Mouse (Mus musculus) hindbrain, postnatal 0 days (tissue): Measurements from ENCODE around the gene Nos3. TPM values are rescaled to one million over a fixed set of nuclear protein-coding genes. Genes with fewer than 3 reads are reported as not detected.

Experiments used
- ATAC-seq: fragments of 200-750 bp; cut with Nextera tagmentation; 2 replicates; pipeline ENCODE4 v1.8.0; 2017; ENCODE audit warnings: mild to moderate bottlenecking, moderate TSS enrichment, moderate library complexity
- DNase-seq: peaks from one replicate; pipeline ENCODE4 v3.0.0-alpha.2; 2015; ENCODE audit warnings: low spot score
- H3K27ac ChIP-seq: fragments of 300-500 bp; sonication (generic); 2 replicates; pipeline ENCODE4 v1.5.1; 2014; ENCODE audit warnings: mild to moderate bottlenecking
- H3K27me3 ChIP-seq: fragments of 300-500 bp; sonication (generic); 2 replicates; pipeline ENCODE4 v1.6.1; 2014; ENCODE audit warnings: low read length, mixed read lengths; ENCODE audit not compliant: insufficient read depth
- H3K36me3 ChIP-seq: fragments of 300-500 bp; sonication (generic); 2 replicates; pipeline ENCODE4 v1.6.1; 2014; ENCODE audit warnings: low read length, mixed read lengths; ENCODE audit not compliant: insufficient read depth
- H3K4me1 ChIP-seq: fragments of 300-500 bp; sonication (generic); 2 replicates; pipeline ENCODE4 v1.6.1; 2014; ENCODE audit warnings: antibody characterized with exemption, low read length, mixed read lengths; ENCODE audit not compliant: insufficient read depth
- H3K4me2 ChIP-seq: fragments of 300-500 bp; sonication (generic); 2 replicates; pipeline ENCODE4 v1.6.1; 2014; ENCODE audit warnings: low read depth, mild to moderate bottlenecking, low read length, moderate library complexity, mixed read lengths
- H3K4me3 ChIP-seq: fragments of 300-500 bp; sonication (generic); 2 replicates; pipeline ENCODE4 v1.5.1; 2014; ENCODE audit warnings: low read length
- H3K9ac ChIP-seq: fragments of 300-500 bp; sonication (generic); replicated peaks from 2 replicates; pipeline ENCODE4 v1.6.1; 2014; ENCODE audit warnings: mild to moderate bottlenecking, low read length, moderate library complexity, mixed read lengths
- H3K9me3 ChIP-seq: fragments of 300-500 bp; sonication (generic); 2 replicates; pipeline ENCODE4 v1.6.1; 2016; ENCODE audit warnings: low read length, mixed read lengths
- CTCF ChIP-seq: IDR thresholded peaks from 2 replicates; pipeline ENCODE4 v1.5.1; 2016; ENCODE audit warnings: antibody characterized with exemption, control low read depth, low read depth
- WGBS: fragments of 180-500 bp; shearing (Covaris S2); extraction: QIAGEN DNeasy Blood & Tissue Kit; methylation state at CpG from one replicate; pipeline ENCODE4 v1.1.7; 2014; 5-methylcytosine and 5-hydroxymethylcytosine counted together
- polyA plus RNA-seq: library from polyadenylated mRNA; unstranded; fragments of >200 nt; fragmentation: Nextera tagmentation; extraction: Ambion mirVana; gene quantifications from 2 replicates; pipeline ENCODE4 v1.2.1, GENCODE M21; 2015
- total RNA-seq: library from RNA; depleted of rRNA; stranded (reverse); fragments of >200 nt; gene quantifications from 2 replicates; pipeline ENCODE4 v1.2.3, GENCODE M21; 2014

Gene Nos3
- total and polyA plus RNA-seq, 2 experiments from 2014 or later = 7.2 to 8.7 TPM

GRCm38 (mm10) chr5:24413938-24414337 is 49.3 kb downstream of the Nos3 start:
- Histone ChIP-seq H3K27ac (no peak overlapping the region), H3K27me3 (no peaks in the 10 kb centered on the region), H3K4me2 (no peak overlapping the region), H3K9me3 (no peaks in the 10 kb centered on the region), H3K4me1 (peaks cover 8% of the 10 kb centered on the region), H3K9ac (no peak overlapping the region), H3K36me3 (no peaks in the 10 kb centered on the region), H3K4me3 (no peak overlapping the region)
- no peak for TF ChIP-seq CTCF
- DNase-seq (no peak), ATAC-seq (no peak)
- 73% methylated on average over 13 of the region's 13 CpGs for WGBS

- DNase-seq = peak; percentile 84
- H3K36me3 ChIP-seq = peaks cover 12% of the 10 kb centered on the region
- H3K4me3 ChIP-seq = no peak overlapping the region
- H3K4me1 ChIP-seq = peaks cover 8% of the 10 kb centered on the region
- peak; percentile 73 for TF ChIP-seq CTCF
- H3K4me2 ChIP-seq = peak overlapping the region; percentile 25
- WGBS = 4% methylated on average over 21 of the region's 21 CpGs
- H3K9ac ChIP-seq = no peak overlapping the region
- peak; percentile 77 for ATAC-seq
- no peak overlapping the region for H3K27ac ChIP-seq
- no peaks in the 10 kb centered on the region for H3K9me3 ChIP-seq
- H3K27me3 ChIP-seq = no peaks in the 10 kb centered on the region
These were observed 51.7 kb downstream of the Nos3 start for GRCm38 (mm10) chr5:24416222-24416736.

- ATAC-seq (no peak), DNase-seq (no peak)
- no peaks in the 10 kb centered on the region for H3K27me3 ChIP-seq
- no peak overlapping the region for H3K9ac ChIP-seq
- H3K27ac ChIP-seq = no peak overlapping the region
- peaks cover 15% of the 10 kb centered on the region for H3K36me3 ChIP-seq
- no peak overlapping the region for H3K4me3 ChIP-seq
- no peak overlapping the region for H3K4me2 ChIP-seq
- no peaks in the 10 kb centered on the region for H3K9me3 ChIP-seq
- TF ChIP-seq CTCF = no peak
- 87% methylated on average over 10 of the region's 10 CpGs for WGBS
- peaks cover 12% of the 10 kb centered on the region for H3K4me1 ChIP-seq
These were observed 53.0 kb downstream of the Nos3 start for GRCm38 (mm10) chr5:24417587-24417986.

- 91% methylated on average over 9 of the region's 9 CpGs for WGBS
- no peak for ATAC-seq
- Histone ChIP-seq H3K27me3 (no peaks in the 10 kb centered on the region), H3K9ac (no peak overlapping the region), H3K36me3 (peaks cover 15% of the 10 kb centered on the region), H3K9me3 (no peaks in the 10 kb centered on the region), H3K4me2 (no peak overlapping the region), H3K27ac (no peak overlapping the region), H3K4me3 (no peak overlapping the region), H3K4me1 (peaks cover 20% of the 10 kb centered on the region)
- no peak for TF ChIP-seq CTCF
- no peak for DNase-seq
These were observed 55.8 kb downstream of the Nos3 start for GRCm38 (mm10) chr5:24420381-24420780.

GRCm38 (mm10) chr5:24423129-24424003 is 58.8 kb downstream of the Nos3 start, which contains the start of the genes Cdk5 and Slc4a2:
Gene Cdk5 (minus strand): TSS chr5:24423530.
Gene Slc4a2 (plus strand): TSS chr5:24423837.
- H3K4me3 ChIP-seq = peak within 1 kb of the TSS; percentile 68
- peak; percentile 100 for DNase-seq
- H3K9ac ChIP-seq = peak within 1 kb of the TSS; percentile 73
- no peaks in the 10 kb centered on the region for H3K9me3 ChIP-seq
- H3K27me3 ChIP-seq = no peaks in the 10 kb centered on the region
- peak within 1 kb of the TSS; percentile 87 for H3K4me2 ChIP-seq
- no peak; the same call in none of the 2 replicates for TF ChIP-seq CTCF
- H3K36me3 ChIP-seq = peaks cover 15% of the 10 kb centered on the region
- WGBS = under 1% methylated on average over 46 of the region's 46 CpGs
- peak; percentile 96 for ATAC-seq
- peaks cover 12% of the 10 kb centered on the region for H3K4me1 ChIP-seq
- peak within 1 kb of the TSS; percentile 90 for H3K27ac ChIP-seq

- Histone ChIP-seq H3K4me3 (peak overlapping the region; percentile 68), H3K36me3 (peaks cover 13% of the 10 kb centered on the region), H3K9me3 (no peaks in the 10 kb centered on the region), H3K27ac (peak overlapping the region; percentile 90), H3K4me1 (peaks cover 12% of the 10 kb centered on the region), H3K4me2 (peak overlapping the region; percentile 87), H3K9ac (peak overlapping the region; percentile 73), H3K27me3 (no peaks in the 10 kb centered on the region)
- TF ChIP-seq CTCF = 0 out of 2 replicates have a peak, but pooled peaks have one; percentile 1
- ATAC-seq = no peak
- DNase-seq = no peak
- whole genome bisulfite sequencing = 9% methylated on average over 21 of the region's 21 CpGs
These were observed 59.6 kb downstream of the Nos3 start for GRCm38 (mm10) chr5:24424004-24424781.
